Mouse (Mus musculus) ES-Bruce4 (cell line): Measurements from ENCODE around the gene Pgls. TPM values are rescaled to one million over a fixed set of nuclear protein-coding genes. Genes with fewer than 3 reads are reported as not detected.

Source experiments
- H3K27ac ChIP-seq: 2 replicates; pipeline ENCODE4 v1.5.1; 2012; ENCODE audit warnings: low read length, inconsistent platforms; ENCODE audit not compliant: insufficient read depth
- H3K27me3 ChIP-seq: 2 replicates; pipeline ENCODE4 v1.6.1; 2012; ENCODE audit warnings: mild to moderate bottlenecking, low read length, inconsistent platforms; ENCODE audit not compliant: control insufficient read depth, poor library complexity, insufficient read depth, severe bottlenecking
- H3K36me3 ChIP-seq: 2 replicates; pipeline ENCODE4 v1.6.1; 2012; ENCODE audit warnings: inconsistent platforms, mild to moderate bottlenecking, low read length, moderate library complexity; ENCODE audit not compliant: control insufficient read depth, poor library complexity, insufficient read depth, severe bottlenecking
- H3K4me1 ChIP-seq: one replicate; pipeline ENCODE4 v1.8.1; 2011; ENCODE audit warnings: low read length; ENCODE audit not compliant: control insufficient read depth, insufficient read depth
- H3K4me3 ChIP-seq: 2 replicates; pipeline ENCODE4 v1.5.1; 2011; ENCODE audit warnings: low read depth, mild to moderate bottlenecking, low read length
- H3K9ac ChIP-seq: 2 replicates; pipeline ENCODE4 v1.6.1; 2012; ENCODE audit warnings: low read depth, mild to moderate bottlenecking, inconsistent platforms; ENCODE audit not compliant: poor library complexity, severe bottlenecking
- H3K9me3 ChIP-seq: replicated peaks from 2 replicates; pipeline ENCODE4 v1.6.1; 2012; ENCODE audit warnings: mild to moderate bottlenecking, low read length, inconsistent platforms; ENCODE audit not compliant: control insufficient read depth, poor library complexity, insufficient read depth, severe bottlenecking
- CTCF ChIP-seq: IDR thresholded peaks from one replicate; pipeline ENCODE4 v1.8.1; 2011; ENCODE audit warnings: low read depth, low read length
- EP300 ChIP-seq: IDR thresholded peaks from 2 replicates; pipeline ENCODE4 v1.6.1; 2011; ENCODE audit warnings: low read depth, low read length; ENCODE audit not compliant: insufficient read depth
- POLR2A ChIP-seq: IDR thresholded peaks from one replicate; pipeline ENCODE4 v1.8.1; 2011; ENCODE audit warnings: low read length; ENCODE audit not compliant: insufficient read depth
- polyA plus RNA-seq: library from polyadenylated mRNA; stranded (reverse); fragments of >200 nt; gene quantifications from 2 replicates; pipeline ENCODE4 v1.2.4, GENCODE M21; 2011; ENCODE audit warnings: low read depth; ENCODE audit not compliant: missing spikeins, insufficient read depth, insufficient read length

Gene Pgls
- polyA plus RNA-seq, 1 experiment, result 57.2 TPM

GRCm38 (mm10) chr8:71568387-71568937 lies 23.5 kb upstream of the Pgls start, which contains the start of gene Slc27a1:
Gene Slc27a1 (plus strand): TSS chr8:71568882.
- Histone ChIP-seq H3K36me3 (no peaks in the 10 kb centered on the region), H3K27ac (peak within 1 kb of the TSS; percentile 55), H3K9me3 (no peaks in the 10 kb centered on the region), H3K9ac (peak within 1 kb of the TSS; percentile 62), H3K4me1 (peaks cover 3% of the 10 kb centered on the region), H3K27me3 (no peaks in the 10 kb centered on the region), H3K4me3 (peak within 1 kb of the TSS; percentile 68)
- TF ChIP-seq EP300 (no peak), CTCF (no peak), POLR2A (no peak)

- H3K9ac ChIP-seq, result peak overlapping the region; percentile 62
- H3K4me3 ChIP-seq, result peak overlapping the region; percentile 68
- TF ChIP-seq CTCF (no peak), POLR2A (no peak), EP300 (no peak)
- peaks cover 3% of the 10 kb centered on the region for H3K4me1 ChIP-seq
- H3K27ac ChIP-seq, result peak overlapping the region; percentile 20
- H3K9me3 ChIP-seq, result no peaks in the 10 kb centered on the region
- no peaks in the 10 kb centered on the region for H3K27me3 ChIP-seq
- no peaks in the 10 kb centered on the region for H3K36me3 ChIP-seq
These were observed 23.0 kb upstream of the Pgls start for GRCm38 (mm10) chr8:71568941-71569340.

GRCm38 (mm10) chr8:71569366-71570290 lies 22.3 kb upstream of the Pgls start:
- Histone ChIP-seq H3K9ac (peak overlapping the region; percentile 85), H3K4me1 (peaks cover 3% of the 10 kb centered on the region), H3K27me3 (no peaks in the 10 kb centered on the region), H3K9me3 (no peaks in the 10 kb centered on the region), H3K27ac (peak overlapping the region; percentile 55), H3K36me3 (no peaks in the 10 kb centered on the region), H3K4me3 (peak overlapping the region; percentile 76)
- peak; percentile 29; the same call in 1 of the 2 replicates for TF ChIP-seq EP300
- TF ChIP-seq POLR2A, result peak; percentile 49
- no peak for TF ChIP-seq CTCF

- TF ChIP-seq POLR2A, result peak; percentile 31
- no peak for TF ChIP-seq CTCF
These were observed 21.6 kb upstream of the Pgls start for GRCm38 (mm10) chr8:71570291-71570954.

GRCm38 (mm10) chr8:71572077-71572476 lies 19.9 kb upstream of the Pgls start:
- no peaks in the 10 kb centered on the region for H3K36me3 ChIP-seq
- no peak for TF ChIP-seq CTCF
- no peak for TF ChIP-seq POLR2A
- TF ChIP-seq EP300, result no peak
- no peaks in the 10 kb centered on the region for H3K9me3 ChIP-seq
- no peak overlapping the region for H3K4me3 ChIP-seq
- no peak overlapping the region for H3K9ac ChIP-seq
- H3K27ac ChIP-seq, result no peak overlapping the region
- H3K4me1 ChIP-seq, result peaks cover 3% of the 10 kb centered on the region
- no peaks in the 10 kb centered on the region for H3K27me3 ChIP-seq

More at GRCm38 (mm10) chr8:71570291-71570954, 21.6 kb upstream of the Pgls start:
- Histone ChIP-seq H3K36me3 (no peaks in the 10 kb centered on the region), H3K4me3 (peak overlapping the region; percentile 85), H3K27ac (peak overlapping the region; percentile 41), H3K9ac (peak overlapping the region; percentile 85), H3K4me1 (peaks cover 3% of the 10 kb centered on the region), H3K27me3 (no peaks in the 10 kb centered on the region), H3K9me3 (no peaks in the 10 kb centered on the region)
